Comparison of ENCODE assay signal across 8 mouse cellular contexts in genomic region chr12:112928401-112929241, GRCm38 (mm10). TPM values are rescaled to one million over a fixed set of nuclear protein-coding genes. Genes with fewer than 3 reads are reported as not detected.
DNase-seq lines count a peak whose midpoint lies in the region; ATAC-seq lines count a peak whose summit lies in the region.

No protein-coding gene starts in this region.

- peak overlapping the region; percentile 54 for H3K4me3 ChIP-seq in kidney, embryonic 15.5 days (replicated peaks)
- peak overlapping the region; percentile 65 for H3K4me3 ChIP-seq in heart, embryonic 13.5 days

- H3K36me3 ChIP-seq in kidney, embryonic 15.5 days = no peaks in the 10 kb centered on the region
- H3K36me3 ChIP-seq in heart, embryonic 13.5 days = no peaks in the 10 kb centered on the region

- 2% methylated on average over 124 of the region's 124 CpGs for WGBS in kidney, embryonic 15.5 days
- WGBS in heart, embryonic 13.5 days = under 1% methylated on average over 122 of the region's 124 CpGs

- peaks cover 74% of the 10 kb centered on the region for H3K27me3 ChIP-seq in kidney, embryonic 15.5 days
- H3K27me3 ChIP-seq in heart, embryonic 13.5 days (replicated peaks) = peaks cover 88% of the 10 kb centered on the region

- DNase-seq in kidney, adult 18-20 months = no peak
- DNase-seq in cerebellum, postnatal 14 days = peak; percentile 60 to 68
- DNase-seq in layer of hippocampus, postnatal 25 days (ENCODE audit: extremely low spot score in 1 of 2, low spot score in 1 of 2) = peak; percentile 26 to 41
- peak; percentile 43 for DNase-seq in lung, postnatal 14 days
- DNase-seq in right cerebral cortex, postnatal 25 days = peak; percentile 78
- no peak for DNase-seq in c-Kit-positive CD71-positive TER-119-positive erythroid progenitor cells, embryonic 14.5 days (ENCODE audit: low spot score)

- H3K9ac ChIP-seq in kidney, embryonic 15.5 days = peak overlapping the region; percentile 48
- peak overlapping the region; percentile 82 for H3K9ac ChIP-seq in heart, embryonic 13.5 days

- no peaks in the 10 kb centered on the region for H3K9me3 ChIP-seq in kidney, embryonic 15.5 days (replicated peaks)
- no peaks in the 10 kb centered on the region for H3K9me3 ChIP-seq in heart, embryonic 13.5 days

- H3K27ac ChIP-seq in kidney, embryonic 15.5 days = no peak overlapping the region
- H3K27ac ChIP-seq in heart, embryonic 13.5 days (replicated peaks) = peak overlapping the region; percentile 39; the same call in 1 of the 2 replicates

- peaks cover 46% of the 10 kb centered on the region for H3K4me1 ChIP-seq in kidney, embryonic 15.5 days
- peaks cover 38% of the 10 kb centered on the region for H3K4me1 ChIP-seq in heart, embryonic 13.5 days

- peak overlapping the region; percentile 92 for H3K4me2 ChIP-seq in kidney, embryonic 15.5 days
- peak overlapping the region; percentile 96 for H3K4me2 ChIP-seq in heart, embryonic 13.5 days

- ATAC-seq in kidney, embryonic 15.5 days (replicated peaks; ENCODE audit: low FRiP score) = 0 out of 2 replicates have a peak, but pooled peaks have one; percentile 16
- no peak for ATAC-seq in heart, embryonic 13.5 days (ENCODE audit: extremely low read depth, insufficient number of reproducible peaks, low FRiP score, low TSS enrichment)

RNA-seq across cellular contexts. Expression of gene Jag2, which starts 1.0 kb away (rescaled TPM):
- polyA plus RNA-seq in kidney, embryonic 15.5 days (2015; fragmentation: Nextera tagmentation; extraction: Ambion mirVana) = 3.0 and 3.5 TPM in 2 replicates
- 2.5 and 2.7 TPM in 2 replicates for polyA plus RNA-seq in heart, embryonic 13.5 days (2015; fragmentation: Nextera tagmentation; extraction: Ambion mirVana)
- total RNA-seq in layer of hippocampus, postnatal 25 days (2021) = 10 to 100 TPM; 40.3 to 46.3 TPM

RNA-seq across cellular contexts. Expression of gene Nudt14, which starts 13.3 kb away (rescaled TPM):
- polyA plus RNA-seq in kidney, embryonic 15.5 days (2015; fragmentation: Nextera tagmentation; extraction: Ambion mirVana) = 87.5 and 88.5 TPM in 2 replicates
- 45.3 and 47.2 TPM in 2 replicates for polyA plus RNA-seq in heart, embryonic 13.5 days (2015; fragmentation: Nextera tagmentation; extraction: Ambion mirVana)
- 10 to 100 TPM; 10.8 to 11.9 TPM for total RNA-seq in layer of hippocampus, postnatal 25 days (2021)

RNA-seq across cellular contexts. Expression of gene Btbd6, which starts 47.7 kb away (rescaled TPM):
- 24.7 and 25.3 TPM in 2 replicates for polyA plus RNA-seq in kidney, embryonic 15.5 days (2015; fragmentation: Nextera tagmentation; extraction: Ambion mirVana)
- 21.7 and 22.0 TPM in 2 replicates for polyA plus RNA-seq in heart, embryonic 13.5 days (2015; fragmentation: Nextera tagmentation; extraction: Ambion mirVana)
- total RNA-seq in layer of hippocampus, postnatal 25 days (2021) = 10 to 100 TPM; 55.3 to 56.5 TPM

Comparison
In these comparisons a context has a peak if more than half of its experiments do, and no peak if none do; other contexts are left out.
1. DNase-seq: peak in cerebellum, postnatal 14 days (2 of 2), layer of hippocampus, postnatal 25 days (2 of 2), lung, postnatal 14 days (single experiment) and right cerebral cortex, postnatal 25 days (single experiment); none in kidney, adult 18-20 months (single experiment) and c-Kit-positive CD71-positive TER-119-positive erythroid progenitor cells, embryonic 14.5 days (single experiment).